Mouse (Mus musculus): ENCODE measurements around the gene Zfp109. TPM values are rescaled to one million over a fixed set of nuclear protein-coding genes. Genes with fewer than 3 reads are reported as not detected.

Zfp109 gene
- polyA plus RNA-seq, 1 experiment from 2014 or later, result 5.5 TPM

- Histone ChIP-seq H3K27ac (ENCODE audit: low read length) (no peak overlapping the region), H3K4me2 (ENCODE audit: low read length) (peak overlapping the region; percentile 61), H3K36me3 (ENCODE audit: control insufficient read depth, insufficient read depth, low read length) (peaks cover 6% of the 10 kb centered on the region), H3K27me3 (ENCODE audit: control insufficient read depth, insufficient read depth, low read depth, low read length) (no peaks in the 10 kb centered on the region), H3K4me3 (ENCODE audit: low read depth, low read length) (peak overlapping the region; percentile 51), H3K4me1 (ENCODE audit: control insufficient read depth, insufficient read depth, low read length) (peaks cover 9% of the 10 kb centered on the region), H3K9me3 (replicated peaks; ENCODE audit: control insufficient read depth, low read length, poor library complexity, severe bottlenecking) (no peaks in the 10 kb centered on the region), H3K9ac (ENCODE audit: low read depth, low read length) (peak overlapping the region; percentile 73)
- ATAC-seq, result peak; percentile 75
- WGBS, result 38% methylated on average over 7 of the region's 7 CpGs
These were observed 32.4 kb upstream of the Zfp109 start for GRCm38 (mm10) chr7:24269667-24270287.

DNA sequence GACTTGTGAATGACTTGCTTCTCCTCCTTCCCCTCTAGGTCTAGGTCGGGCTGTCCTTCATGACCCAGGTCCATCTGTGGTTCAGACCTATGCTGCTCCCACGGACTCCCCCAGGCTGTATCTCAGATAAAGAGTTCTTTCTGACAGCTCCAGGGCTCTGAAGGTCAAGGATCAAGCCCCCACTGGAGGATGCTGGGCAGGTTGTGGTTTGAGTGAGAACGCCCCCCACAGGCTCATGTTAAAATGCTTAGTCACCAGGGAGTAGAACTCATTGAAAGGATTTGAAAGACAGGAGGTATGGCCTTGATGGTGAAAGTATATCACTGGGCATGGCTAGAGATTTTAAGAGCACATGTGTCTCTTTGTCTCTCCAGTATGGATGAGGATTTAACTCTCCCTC lies 31.9 kb upstream of the Zfp109 start:
- H3K4me1 ChIP-seq (ENCODE audit: control insufficient read depth, insufficient read depth, low read length), result peaks cover 9% of the 10 kb centered on the region
- H3K4me3 ChIP-seq (ENCODE audit: low read depth, low read length), result no peak overlapping the region
- no peak overlapping the region for H3K27ac ChIP-seq (ENCODE audit: low read length)
- H3K27me3 ChIP-seq (ENCODE audit: control insufficient read depth, insufficient read depth, low read depth, low read length), result no peaks in the 10 kb centered on the region
- H3K9me3 ChIP-seq (replicated peaks; ENCODE audit: control insufficient read depth, low read length, poor library complexity, severe bottlenecking), result no peaks in the 10 kb centered on the region
- WGBS, result 79% methylated on average over 3 of the region's 3 CpGs
- peak overlapping the region; percentile 61 for H3K4me2 ChIP-seq (ENCODE audit: low read length)
- peak; percentile 9; the same call in 1 of the 2 replicates for ATAC-seq
- peaks cover under 1% of the 10 kb centered on the region; the same call in 1 of the 2 replicates for H3K36me3 ChIP-seq (ENCODE audit: control insufficient read depth, insufficient read depth, low read length)
- no peak overlapping the region for H3K9ac ChIP-seq (ENCODE audit: low read depth, low read length)

GRCm38 (mm10) chr7:24268176-24269155 lies 31.1 kb upstream of the Zfp109 start:
- no peak overlapping the region for H3K27ac ChIP-seq (ENCODE audit: low read length)

DNA sequence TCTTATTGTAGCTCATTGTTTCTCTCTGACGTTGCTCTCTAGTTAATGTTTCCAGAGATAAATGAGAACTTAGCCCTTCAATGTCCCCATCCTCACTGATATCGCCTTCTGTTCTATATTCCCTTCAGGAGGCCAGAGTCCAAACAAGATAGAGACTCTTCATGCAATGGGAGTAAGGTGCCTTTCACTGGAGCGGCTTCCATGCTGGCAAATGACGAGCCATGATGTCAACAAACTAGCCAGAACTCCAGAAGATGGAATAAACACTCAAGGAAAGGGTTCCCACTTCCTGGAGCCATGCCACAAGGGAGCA lies 22.6 kb upstream of the Zfp109 start:
- Histone ChIP-seq H3K4me2 (ENCODE audit: low read length) (no peak overlapping the region), H3K36me3 (ENCODE audit: control insufficient read depth, insufficient read depth, low read length) (peaks cover 17% of the 10 kb centered on the region), H3K4me3 (ENCODE audit: low read depth, low read length) (no peak overlapping the region), H3K27me3 (ENCODE audit: control insufficient read depth, insufficient read depth, low read depth, low read length) (no peaks in the 10 kb centered on the region), H3K9ac (ENCODE audit: low read depth, low read length) (no peak overlapping the region), H3K9me3 (replicated peaks; ENCODE audit: control insufficient read depth, low read length, poor library complexity, severe bottlenecking) (no peaks in the 10 kb centered on the region), H3K27ac (ENCODE audit: low read length) (no peak overlapping the region), H3K4me1 (ENCODE audit: control insufficient read depth, insufficient read depth, low read length) (peaks cover 10% of the 10 kb centered on the region)
- WGBS, result 88% methylated on average over 4 of the region's 4 CpGs
- ATAC-seq, result no peak

More at GRCm38 (mm10) chr7:24268176-24269155, 31.1 kb upstream of the Zfp109 start:
- no peak overlapping the region for H3K4me3 ChIP-seq (ENCODE audit: low read depth, low read length)
- H3K4me2 ChIP-seq (ENCODE audit: low read length), result no peak overlapping the region
- H3K36me3 ChIP-seq (ENCODE audit: control insufficient read depth, insufficient read depth, low read length), result no peaks in the 10 kb centered on the region
- peaks cover 9% of the 10 kb centered on the region for H3K4me1 ChIP-seq (ENCODE audit: control insufficient read depth, insufficient read depth, low read length)
- ATAC-seq, result no peak
- no peaks in the 10 kb centered on the region for H3K9me3 ChIP-seq (replicated peaks; ENCODE audit: control insufficient read depth, low read length, poor library complexity, severe bottlenecking)
- 63% methylated on average over 24 of the region's 24 CpGs for WGBS
- H3K27me3 ChIP-seq (ENCODE audit: control insufficient read depth, insufficient read depth, low read depth, low read length), result no peaks in the 10 kb centered on the region
- H3K9ac ChIP-seq (ENCODE audit: low read depth, low read length), result no peak overlapping the region

DNA sequence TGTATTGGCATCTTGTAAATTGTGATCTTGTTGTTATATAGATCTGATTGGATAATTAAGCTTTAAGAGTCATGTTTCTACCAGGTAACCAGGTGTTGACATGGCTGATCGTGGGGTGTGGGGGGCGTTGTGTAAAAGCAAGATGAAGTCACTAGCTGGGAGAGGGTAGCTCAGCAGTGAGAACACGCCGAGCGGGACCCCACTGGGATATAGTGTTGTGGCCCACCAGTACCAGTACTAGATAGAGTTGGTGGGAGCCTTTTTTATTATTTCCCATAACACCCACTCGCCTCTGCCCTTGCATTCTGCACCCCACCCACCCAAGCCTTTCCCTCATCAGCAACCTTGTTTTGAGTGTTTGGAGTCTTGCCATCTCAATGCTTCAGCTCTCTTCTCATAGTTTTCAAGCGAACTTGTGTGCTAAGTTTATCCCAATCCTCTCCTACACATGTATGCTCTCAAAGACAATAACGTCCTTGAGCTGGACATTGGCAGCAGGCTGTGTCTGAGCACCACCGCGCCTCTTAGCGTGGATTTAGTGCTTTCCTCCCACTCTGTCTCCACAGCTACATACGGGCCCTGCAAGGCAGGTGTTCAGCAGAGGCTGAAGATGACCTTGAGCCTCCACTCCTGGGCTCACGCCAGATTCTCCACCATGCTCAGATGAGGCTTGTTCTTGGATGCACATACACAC lies 22.1 kb upstream of the Zfp109 start:
- Histone ChIP-seq H3K9me3 (replicated peaks; ENCODE audit: control insufficient read depth, low read length, poor library complexity, severe bottlenecking) (no peaks in the 10 kb centered on the region), H3K27ac (ENCODE audit: low read length) (no peak overlapping the region), H3K4me1 (ENCODE audit: control insufficient read depth, insufficient read depth, low read length) (peaks cover 11% of the 10 kb centered on the region), H3K36me3 (ENCODE audit: control insufficient read depth, insufficient read depth, low read length) (peaks cover 17% of the 10 kb centered on the region), H3K4me3 (ENCODE audit: low read depth, low read length) (no peak overlapping the region), H3K27me3 (ENCODE audit: control insufficient read depth, insufficient read depth, low read depth, low read length) (no peaks in the 10 kb centered on the region), H3K9ac (ENCODE audit: low read depth, low read length) (no peak overlapping the region), H3K4me2 (ENCODE audit: low read length) (no peak overlapping the region)
- WGBS, result 96% methylated on average over 13 of the region's 13 CpGs
- ATAC-seq, result no peak

GRCm38 (mm10) chr7:24254633-24255474 lies 17.5 kb upstream of the Zfp109 start, which contains the start of gene Zfp108:
TSS of gene Zfp108 (plus strand) at chr7:24254794.
- peak within 1 kb of the TSS; percentile 72 for H3K9ac ChIP-seq (ENCODE audit: low read depth, low read length)
- peak within 1 kb of the TSS; percentile 47 for H3K4me3 ChIP-seq (ENCODE audit: low read depth, low read length)
- peak within 1 kb of the TSS; percentile 75 for H3K4me2 ChIP-seq (ENCODE audit: low read length)
- no peaks in the 10 kb centered on the region for H3K27me3 ChIP-seq (ENCODE audit: control insufficient read depth, insufficient read depth, low read depth, low read length)
- 20% methylated on average over 21 of the region's 21 CpGs for WGBS
- no peaks in the 10 kb centered on the region for H3K9me3 ChIP-seq (replicated peaks; ENCODE audit: control insufficient read depth, low read length, poor library complexity, severe bottlenecking)
- peaks cover 15% of the 10 kb centered on the region for H3K4me1 ChIP-seq (ENCODE audit: control insufficient read depth, insufficient read depth, low read length)
- peak; percentile 92 for ATAC-seq
- H3K36me3 ChIP-seq (ENCODE audit: control insufficient read depth, insufficient read depth, low read length), result peaks cover 3% of the 10 kb centered on the region
- H3K27ac ChIP-seq (ENCODE audit: low read length), result peak within 1 kb of the TSS; percentile 59

- 70% methylated on average over 9 of the region's 9 CpGs for WGBS
- Histone ChIP-seq H3K9me3 (replicated peaks; ENCODE audit: control insufficient read depth, low read length, poor library complexity, severe bottlenecking) (no peaks in the 10 kb centered on the region), H3K4me1 (ENCODE audit: control insufficient read depth, insufficient read depth, low read length) (peaks cover 15% of the 10 kb centered on the region), H3K27me3 (ENCODE audit: control insufficient read depth, insufficient read depth, low read depth, low read length) (no peaks in the 10 kb centered on the region), H3K27ac (ENCODE audit: low read length) (no peak overlapping the region), H3K36me3 (ENCODE audit: control insufficient read depth, insufficient read depth, low read length) (no peaks in the 10 kb centered on the region; the same call in 1 of the 2 replicates), H3K9ac (ENCODE audit: low read depth, low read length) (peak overlapping the region; percentile 50; the same call in 1 of the 2 replicates), H3K4me3 (ENCODE audit: low read depth, low read length) (peak overlapping the region; percentile 47), H3K4me2 (ENCODE audit: low read length) (peak overlapping the region; percentile 75)
- peak; percentile 72 for ATAC-seq
These were observed 16.6 kb upstream of the Zfp109 start for GRCm38 (mm10) chr7:24253779-24254615.
